Mouse (Mus musculus): ENCODE results near the gene Pdgfc. TPM values are rescaled to one million over a fixed set of nuclear protein-coding genes. Genes with fewer than 3 reads are reported as not detected.

The Pdgfc gene
- 7.5 and 24.2 TPM in 2 replicates for polyA plus RNA-seq (2012; rRNA removed)

GRCm38 (mm10) chr3:81036151-81036553 lies at the start of gene Pdgfc:
TSS of gene Pdgfc (plus strand) at chr3:81036416.

Other genes with a start within 250 kb of the Pdgfc start
- 19.7 and 22.4 TPM in 2 replicates for gene Gria2, start 233.6 kb upstream of the Pdgfc start, polyA plus RNA-seq (2012; rRNA removed)
- gene Glrb, start 122.8 kb upstream of the Pdgfc start, polyA plus RNA-seq (2012; rRNA removed), result 5.5 and 8.5 TPM in 2 replicates

All from central nervous system, embryonic 11.5 days (tissue).